Mouse (Mus musculus) heart, adult 2 months (tissue): Measurements from ENCODE around the gene Nup98.

Experiments used
- CTCF ChIP-seq: fragments of 200-600 bp; IDR thresholded peaks from 2 replicates; pipeline ENCODE4 v1.8.1; 2022; ENCODE audit warnings: antibody characterized with exemption, mild to moderate bottlenecking, moderate library complexity
- POLR2A ChIP-seq: fragments of 200-500 bp; IDR thresholded peaks from 2 replicates; pipeline ENCODE4 v1.6.1; 2011; ENCODE audit warnings: mild to moderate bottlenecking, low read depth, low read length, control low read depth; ENCODE audit not compliant: insufficient read depth

GRCm38 (mm10) chr7:102101487-102101886 is 108.5 kb downstream of the Nup98 start, which contains the start of gene Art1:
- TF ChIP-seq POLR2A = peak; percentile 98
- no peak for TF ChIP-seq CTCF
